Mouse (Mus musculus): ENCODE results near the gene Snrpe. TPM values are rescaled to one million over a fixed set of nuclear protein-coding genes. Genes with fewer than 3 reads are reported as not detected.
A peak's percentile ranks its signal among the peaks of the same experiment; 100 is the strongest.

The Snrpe gene
- total RNA-seq (2017): 249 and 459 TPM in 2 replicates

- peak; percentile 98 for ATAC-seq (replicated peaks in 1 of 2; ENCODE audit: insufficient read depth in 1 of 2, low FRiP score in 2 of 2, low TSS enrichment in 1 of 2, low read depth in 1 of 2, poor library complexity in 2 of 2, severe bottlenecking in 2 of 2)
Observed at GRCm38 (mm10) chr1:133609771-133610502, at the start of gene Snrpe. TSS of gene Snrpe (minus strand) at chr1:133610291.

- ATAC-seq (replicated peaks in 1 of 2; ENCODE audit: insufficient read depth in 1 of 2, low FRiP score in 2 of 2, low TSS enrichment in 1 of 2, low read depth in 1 of 2, poor library complexity in 2 of 2, severe bottlenecking in 2 of 2): no peak
Observed at GRCm38 (mm10) chr1:133658878-133659277, 48.8 kb upstream of the Snrpe start.

- ATAC-seq (replicated peaks in 1 of 2; ENCODE audit: insufficient read depth in 1 of 2, low FRiP score in 2 of 2, low TSS enrichment in 1 of 2, low read depth in 1 of 2, poor library complexity in 2 of 2, severe bottlenecking in 2 of 2): no peak
Observed at GRCm38 (mm10) chr1:133656811-133657210, 46.7 kb upstream of the Snrpe start.

GRCm38 (mm10) chr1:133653033-133653432 lies 42.9 kb upstream of the Snrpe start:
- ATAC-seq (replicated peaks in 1 of 2; ENCODE audit: insufficient read depth in 1 of 2, low FRiP score in 2 of 2, low TSS enrichment in 1 of 2, low read depth in 1 of 2, poor library complexity in 2 of 2, severe bottlenecking in 2 of 2): no peak

GRCm38 (mm10) chr1:133650288-133651055 lies 40.4 kb upstream of the Snrpe start:
- ATAC-seq (replicated peaks in 1 of 2; ENCODE audit: insufficient read depth in 1 of 2, low FRiP score in 2 of 2, low TSS enrichment in 1 of 2, low read depth in 1 of 2, poor library complexity in 2 of 2, severe bottlenecking in 2 of 2): no peak

- ATAC-seq (replicated peaks in 1 of 2; ENCODE audit: insufficient read depth in 1 of 2, low FRiP score in 2 of 2, low TSS enrichment in 1 of 2, low read depth in 1 of 2, poor library complexity in 2 of 2, severe bottlenecking in 2 of 2): no peak
Observed at GRCm38 (mm10) chr1:133645652-133646051, 35.6 kb upstream of the Snrpe start.

GRCm38 (mm10) chr1:133641163-133641562 lies 31.1 kb upstream of the Snrpe start:
- ATAC-seq (replicated peaks in 1 of 2; ENCODE audit: insufficient read depth in 1 of 2, low FRiP score in 2 of 2, low TSS enrichment in 1 of 2, low read depth in 1 of 2, poor library complexity in 2 of 2, severe bottlenecking in 2 of 2): no peak

GRCm38 (mm10) chr1:133638517-133638916 lies 28.4 kb upstream of the Snrpe start:
- no peak for ATAC-seq (replicated peaks in 1 of 2; ENCODE audit: insufficient read depth in 1 of 2, low FRiP score in 2 of 2, low TSS enrichment in 1 of 2, low read depth in 1 of 2, poor library complexity in 2 of 2, severe bottlenecking in 2 of 2)

- ATAC-seq (replicated peaks in 1 of 2; ENCODE audit: insufficient read depth in 1 of 2, low FRiP score in 2 of 2, low TSS enrichment in 1 of 2, low read depth in 1 of 2, poor library complexity in 2 of 2, severe bottlenecking in 2 of 2): no peak
Observed at GRCm38 (mm10) chr1:133632168-133632567, 22.1 kb upstream of the Snrpe start.

- no peak for ATAC-seq (replicated peaks in 1 of 2; ENCODE audit: insufficient read depth in 1 of 2, low FRiP score in 2 of 2, low TSS enrichment in 1 of 2, low read depth in 1 of 2, poor library complexity in 2 of 2, severe bottlenecking in 2 of 2)
Observed at GRCm38 (mm10) chr1:133625052-133625451, 15.0 kb upstream of the Snrpe start.

- ATAC-seq (replicated peaks in 1 of 2; ENCODE audit: insufficient read depth in 1 of 2, low FRiP score in 2 of 2, low TSS enrichment in 1 of 2, low read depth in 1 of 2, poor library complexity in 2 of 2, severe bottlenecking in 2 of 2): no peak
Observed at GRCm38 (mm10) chr1:133618311-133618710, 8.2 kb upstream of the Snrpe start.

- no peak for ATAC-seq (replicated peaks in 1 of 2; ENCODE audit: insufficient read depth in 1 of 2, low FRiP score in 2 of 2, low TSS enrichment in 1 of 2, low read depth in 1 of 2, poor library complexity in 2 of 2, severe bottlenecking in 2 of 2)
Observed at GRCm38 (mm10) chr1:133617908-133618307, 7.8 kb upstream of the Snrpe start.

- ATAC-seq (replicated peaks in 1 of 2; ENCODE audit: insufficient read depth in 1 of 2, low FRiP score in 2 of 2, low TSS enrichment in 1 of 2, low read depth in 1 of 2, poor library complexity in 2 of 2, severe bottlenecking in 2 of 2): no peak; a peak in 1 of 4 replicates
Observed at GRCm38 (mm10) chr1:133613817-133614216, 3.7 kb upstream of the Snrpe start.

GRCm38 (mm10) chr1:133611436-133611835 lies 1.3 kb upstream of the Snrpe start:
- ATAC-seq (replicated peaks in 1 of 2; ENCODE audit: insufficient read depth in 1 of 2, low FRiP score in 2 of 2, low TSS enrichment in 1 of 2, low read depth in 1 of 2, poor library complexity in 2 of 2, severe bottlenecking in 2 of 2): no peak

- no peak for ATAC-seq (replicated peaks in 1 of 2; ENCODE audit: insufficient read depth in 1 of 2, low FRiP score in 2 of 2, low TSS enrichment in 1 of 2, low read depth in 1 of 2, poor library complexity in 2 of 2, severe bottlenecking in 2 of 2)
Observed at GRCm38 (mm10) chr1:133610601-133611000, 510 bp upstream of the Snrpe start.

GRCm38 (mm10) chr1:133603174-133603573 lies 6.9 kb downstream of the Snrpe start:
- no peak for ATAC-seq (replicated peaks in 1 of 2; ENCODE audit: insufficient read depth in 1 of 2, low FRiP score in 2 of 2, low TSS enrichment in 1 of 2, low read depth in 1 of 2, poor library complexity in 2 of 2, severe bottlenecking in 2 of 2)

GRCm38 (mm10) chr1:133596298-133597007 lies 13.6 kb downstream of the Snrpe start:
- ATAC-seq (replicated peaks in 1 of 2; ENCODE audit: insufficient read depth in 1 of 2, low FRiP score in 2 of 2, low TSS enrichment in 1 of 2, low read depth in 1 of 2, poor library complexity in 2 of 2, severe bottlenecking in 2 of 2): no peak

GRCm38 (mm10) chr1:133585995-133586537 lies 24.0 kb downstream of the Snrpe start:
- no peak for ATAC-seq (replicated peaks in 1 of 2; ENCODE audit: insufficient read depth in 1 of 2, low FRiP score in 2 of 2, low TSS enrichment in 1 of 2, low read depth in 1 of 2, poor library complexity in 2 of 2, severe bottlenecking in 2 of 2)
